Mouse (Mus musculus) urinary bladder, postnatal 4 days (tissue): ENCODE results near the gene Islr.

Experiments used
- DNase-seq, 2 experiments: peaks; one replicate each; pipeline ENCODE4 v3.0.0; 2021 to 2022; ENCODE audit warnings: low spot score in 2 of 2

The Islr gene

DNA sequence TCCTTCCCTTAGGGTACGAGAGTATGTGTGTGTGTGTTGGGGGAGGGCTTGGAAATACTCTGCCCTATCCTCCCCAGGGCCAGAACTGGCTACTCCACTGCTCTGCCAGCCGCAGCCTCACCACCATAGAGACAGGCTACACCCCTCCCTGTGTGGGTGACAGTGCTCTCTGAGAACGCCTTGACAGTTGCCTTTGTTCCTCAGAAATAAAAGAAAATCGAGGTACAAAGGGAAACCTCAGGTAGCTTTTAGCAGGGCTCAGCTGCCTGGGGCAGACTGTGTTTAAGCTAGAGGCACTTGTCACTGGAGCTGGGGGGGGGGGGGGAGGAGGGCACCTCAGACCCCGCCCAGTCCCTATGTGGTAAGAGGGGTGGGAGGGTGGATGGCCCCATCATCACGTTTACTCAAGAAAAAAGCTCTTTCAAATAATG, 91.8 kb downstream of the Islr start:
- DNase-seq = no peak

DNA sequence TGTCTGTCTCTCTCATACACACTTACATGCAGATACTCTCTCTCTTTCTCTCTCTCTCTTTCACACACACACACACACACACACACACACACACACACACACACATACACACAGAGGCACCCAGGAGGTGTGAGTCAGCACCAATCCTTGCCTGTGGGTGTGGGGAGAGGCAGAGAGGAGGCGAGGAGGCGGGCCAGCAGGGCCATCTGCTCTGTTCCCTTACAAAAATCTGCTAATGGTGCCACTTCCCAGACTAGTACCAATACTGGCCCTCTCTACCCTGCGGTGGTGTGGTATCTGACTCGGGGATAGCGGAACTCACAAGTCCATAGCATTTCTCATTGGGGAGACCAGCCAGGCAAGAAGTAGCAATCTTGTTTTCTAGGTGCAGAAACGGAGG, 92.7 kb downstream of the Islr start:
- DNase-seq = no peak

DNA sequence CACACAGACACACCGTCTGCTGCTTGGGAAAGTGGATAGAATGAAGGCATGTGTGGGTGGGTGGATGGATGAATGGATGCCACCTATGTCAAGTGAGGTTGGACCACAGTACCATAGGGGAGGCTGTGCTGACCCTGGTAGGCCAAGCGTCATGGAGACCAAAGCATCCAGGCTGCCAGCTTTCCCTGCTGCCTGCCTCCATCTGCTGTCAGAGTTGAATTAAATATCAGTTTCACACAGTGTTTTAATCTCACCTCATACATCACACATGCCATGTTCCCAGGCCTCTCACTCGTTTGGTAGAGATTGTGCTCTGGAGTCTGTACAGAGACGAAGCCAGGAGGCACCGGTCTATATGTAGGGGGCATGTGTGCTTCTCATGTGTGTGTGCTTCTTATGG, 93.3 kb downstream of the Islr start:
- DNase-seq = no peak

DNA sequence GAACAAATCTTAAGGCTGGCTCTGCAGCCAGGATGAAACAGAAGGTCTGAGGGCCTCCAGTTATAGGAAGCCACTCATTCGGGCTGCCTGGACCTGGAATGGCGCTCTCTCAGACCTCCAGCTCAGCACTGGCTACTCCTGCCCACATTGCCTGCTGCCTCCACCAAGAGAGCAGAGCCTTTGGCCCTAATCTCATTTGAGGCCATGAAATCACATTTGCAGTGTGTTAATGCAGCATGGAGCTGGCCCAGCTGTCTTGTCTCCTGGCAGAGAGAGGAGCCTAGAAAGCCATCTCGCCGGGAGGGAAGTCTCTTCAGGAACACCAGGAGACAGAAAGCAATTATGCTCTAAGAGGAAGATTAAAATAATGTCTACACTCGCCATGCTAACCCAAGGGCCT, 96.6 kb downstream of the Islr start:
- DNase-seq = no peak
